Mouse (Mus musculus) adrenal gland, adult 8-10 months (tissue): ENCODE data around the gene Olfr1025-ps1. TPM values are rescaled to one million over a fixed set of nuclear protein-coding genes. Genes with fewer than 3 reads are reported as not detected.

ENCODE experiments used
- DNase-seq: peaks from one replicate; pipeline ENCODE4 v3.0.0; 2022
- total RNA-seq, 4 experiments: library from RNA; stranded (reverse); gene quantifications; 2 replicates each; pipeline ENCODE4 v1.2.4; 2022

Olfr1025-ps1 gene
- total RNA-seq = not detected

DNA sequence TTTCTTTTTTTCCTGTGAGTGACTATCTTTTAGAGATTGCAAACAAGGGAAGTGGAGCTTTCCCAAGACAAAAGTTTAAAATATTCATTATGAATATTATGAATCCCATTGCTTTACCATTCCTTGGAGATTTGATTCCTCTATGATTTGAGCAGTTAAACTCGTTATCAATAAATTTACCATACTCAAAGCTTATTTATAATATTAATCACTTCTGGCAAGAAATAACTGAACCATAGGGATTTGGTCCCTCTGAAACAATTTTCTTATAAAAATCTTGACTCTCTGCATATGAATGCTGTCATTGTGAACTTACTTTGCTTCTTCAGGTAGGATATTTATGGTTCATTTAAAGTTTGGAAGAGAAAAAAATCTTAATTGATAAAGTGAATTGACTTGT lies at the start of gene Olfr1025-ps1:
TSS of gene Olfr1025-ps1 (plus strand) at position 301 of the 400 bp plus-strand sequence.
- no peak for DNase-seq

DNA sequence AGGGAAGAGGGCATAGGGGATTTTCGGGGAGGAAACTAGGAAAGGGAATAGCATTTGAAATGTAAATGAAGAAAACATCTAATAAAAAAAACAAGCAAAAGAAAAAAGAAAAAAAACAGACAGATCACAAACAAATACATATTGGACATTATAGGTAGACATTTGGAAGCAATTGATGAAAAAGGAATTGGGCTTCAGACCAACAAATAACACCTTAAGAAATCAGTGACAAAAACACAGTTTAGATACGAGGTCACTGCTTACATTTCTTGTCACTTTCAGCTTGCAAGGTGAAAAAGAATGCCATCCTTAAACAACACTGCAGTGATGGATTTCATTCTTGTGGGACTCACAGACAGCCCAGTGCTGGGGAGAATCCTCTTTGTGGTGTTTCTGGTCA lies 46.7 kb upstream of the Olfr1025-ps1 start, which contains the start of gene Olfr1022:
TSS of gene Olfr1022 (plus strand) at position 301 of the 400 bp plus-strand sequence.
- DNase-seq = no peak

DNA sequence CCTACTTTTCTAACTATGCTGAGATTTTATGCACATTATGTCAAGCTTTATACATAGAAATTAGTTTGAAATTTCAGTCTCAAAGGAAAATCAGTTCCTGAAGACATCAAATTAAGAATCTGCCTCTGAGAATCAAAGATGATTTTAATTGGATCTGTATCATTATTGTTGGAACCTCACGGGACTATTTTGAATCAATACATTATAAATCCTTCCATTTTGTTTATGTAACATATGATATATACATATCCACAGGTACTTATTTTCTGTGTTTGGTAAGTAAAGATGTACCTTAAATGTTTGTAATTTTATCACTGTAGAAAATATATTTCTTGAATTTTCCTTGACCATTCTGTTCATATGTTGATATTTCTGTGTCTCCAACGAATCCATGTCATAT lies 29.7 kb upstream of the Olfr1025-ps1 start, which contains the start of gene Olfr1023:
TSS of gene Olfr1023 (plus strand) at position 301 of the 400 bp plus-strand sequence.
- DNase-seq = no peak

DNA sequence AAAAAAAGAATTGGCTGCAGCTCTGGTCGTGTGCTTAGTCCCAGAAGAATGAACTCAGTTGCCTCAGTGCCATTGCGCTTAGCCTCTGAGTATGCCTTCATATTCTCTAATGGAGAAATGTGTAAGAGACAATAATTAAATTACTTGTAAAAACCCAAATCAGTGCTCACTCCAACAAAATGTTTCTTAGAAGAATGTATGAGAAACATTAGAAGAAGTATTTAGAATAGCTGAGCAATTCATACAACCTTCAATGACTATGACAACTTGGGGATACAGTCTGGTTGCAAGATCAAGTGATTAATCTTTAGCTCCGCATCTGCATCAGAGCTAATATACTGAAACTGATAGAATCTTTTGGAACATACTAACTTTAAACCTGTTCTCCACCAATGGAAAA lies 10.0 kb upstream of the Olfr1025-ps1 start, which contains the start of gene Olfr1024:
TSS of gene Olfr1024 (minus strand) at position 101 of the 400 bp plus-strand sequence.
- no peak for DNase-seq

DNA sequence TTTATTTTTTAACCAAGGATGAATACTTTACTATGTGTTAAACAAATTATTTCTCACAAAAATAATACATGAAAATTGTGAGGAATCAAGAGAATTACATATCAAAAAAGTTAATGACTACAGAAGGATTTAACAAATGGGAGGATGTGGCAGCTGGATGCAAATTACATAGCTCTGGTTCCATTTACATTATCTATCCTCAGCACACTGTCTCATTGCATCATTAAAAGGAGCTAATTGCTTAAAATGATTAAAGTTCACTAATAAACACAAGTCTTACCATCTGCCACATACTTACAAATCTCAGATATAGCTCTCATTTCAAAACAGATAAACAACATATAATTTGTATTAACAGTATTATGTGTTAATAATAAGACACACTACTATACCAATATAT lies 1.8 kb upstream of the Olfr1025-ps1 start:
- DNase-seq = no peak

DNA sequence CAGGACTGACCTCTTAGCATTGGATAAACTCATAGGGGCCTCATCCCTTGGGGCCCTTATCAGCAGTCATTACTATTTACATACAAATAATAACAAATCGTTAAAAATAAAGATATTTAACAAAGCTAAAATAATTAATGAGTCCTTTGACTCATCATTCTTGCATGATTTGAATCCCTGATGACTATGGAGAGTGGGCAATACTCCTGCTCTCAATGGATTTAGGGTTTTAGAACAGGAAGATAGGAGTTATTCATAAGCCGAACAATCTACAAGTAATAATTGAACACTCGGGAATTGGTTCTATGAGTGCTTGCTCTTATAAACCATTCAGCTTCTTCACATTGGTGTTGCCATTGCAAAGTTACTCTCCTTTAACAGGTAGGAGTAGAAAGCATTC lies 6.3 kb downstream of the Olfr1025-ps1 start, which contains the start of gene Olfr1026:
TSS of gene Olfr1026 (plus strand) at position 301 of the 400 bp plus-strand sequence.
- no peak for DNase-seq

DNA sequence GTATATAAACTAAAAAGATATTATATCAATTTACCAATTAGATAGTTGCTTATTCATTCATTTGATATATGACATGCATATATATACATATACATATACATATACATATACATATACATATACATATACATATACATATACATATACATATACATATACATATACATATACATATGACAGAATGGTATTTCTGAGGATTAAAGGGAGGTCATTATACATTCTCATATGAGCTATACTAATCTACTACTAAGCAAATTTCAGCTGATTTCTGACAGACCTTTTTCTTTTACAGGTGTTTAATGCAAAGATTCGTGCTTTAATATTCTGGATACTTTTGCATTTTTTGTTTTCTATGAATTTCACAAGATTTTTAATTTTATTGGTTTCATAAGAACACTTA lies 35.1 kb downstream of the Olfr1025-ps1 start, which contains the start of gene Olfr1028:
TSS of gene Olfr1028 (plus strand) at position 301 of the 400 bp plus-strand sequence.
- DNase-seq = no peak

Other genes starting within 250 kb of the Olfr1025-ps1 start
- gene Olfr1006, start 236.4 kb upstream of the Olfr1025-ps1 start, total RNA-seq = not detected
- not detected for gene Olfr1008, start 225.8 kb upstream of the Olfr1025-ps1 start, total RNA-seq
- gene Olfr1009, start 199.8 kb upstream of the Olfr1025-ps1 start, total RNA-seq = under 1 TPM in 3 of 4 experiments, not detected in 1; 0.17 to 0.24 (median 0.22) TPM
- gene Olfr1012, start 152.4 kb upstream of the Olfr1025-ps1 start, total RNA-seq = not detected
- gene Olfr1013, start 148.1 kb upstream of the Olfr1025-ps1 start, total RNA-seq = not detected
- gene Olfr1014, start 142.5 kb upstream of the Olfr1025-ps1 start, total RNA-seq = not detected
- gene Olfr1015, start 133.2 kb upstream of the Olfr1025-ps1 start, total RNA-seq = under 1 TPM in 1 of 4 experiments, not detected in 3; 0.46 TPM
- gene Olfr1016, start 112.6 kb upstream of the Olfr1025-ps1 start, total RNA-seq = not detected
- not detected for gene Olfr1018, start 96.7 kb upstream of the Olfr1025-ps1 start, total RNA-seq
- gene Olfr1019, start 69.7 kb upstream of the Olfr1025-ps1 start, total RNA-seq = not detected
- gene Olfr1020, start 68.2 kb upstream of the Olfr1025-ps1 start, total RNA-seq = not detected
- not detected for gene Olfr1022, start 46.6 kb upstream of the Olfr1025-ps1 start, total RNA-seq
- not detected for gene Olfr1023, start 29.6 kb upstream of the Olfr1025-ps1 start, total RNA-seq
- not detected for gene Olfr1024, start 10.1 kb upstream of the Olfr1025-ps1 start, total RNA-seq
- not detected for gene Olfr1026, start 6.4 kb downstream of the Olfr1025-ps1 start, total RNA-seq
- gene Olfr1028, start 35.2 kb downstream of the Olfr1025-ps1 start, total RNA-seq = not detected
- gene Olfr1029, start 58.7 kb downstream of the Olfr1025-ps1 start, total RNA-seq = not detected
- not detected for gene Olfr1030, start 64.1 kb downstream of the Olfr1025-ps1 start, total RNA-seq
- gene Olfr1031, start 75.1 kb downstream of the Olfr1025-ps1 start, total RNA-seq = not detected
- not detected for gene Olfr1032, start 90.3 kb downstream of the Olfr1025-ps1 start, total RNA-seq
- gene Olfr1033, start 105.4 kb downstream of the Olfr1025-ps1 start, total RNA-seq = 1 to 10 TPM; 1.4 to 3.2 (median 1.8) TPM
- under 1 TPM; 0.13 to 0.25 (median 0.14) TPM for gene Olfr1034, start 130.7 kb downstream of the Olfr1025-ps1 start, total RNA-seq
- not detected for gene Olfr1036, start 158.8 kb downstream of the Olfr1025-ps1 start, total RNA-seq
- not detected for gene Olfr1037, start 172.2 kb downstream of the Olfr1025-ps1 start, total RNA-seq
- not detected for gene Olfr1039, start 220.7 kb downstream of the Olfr1025-ps1 start, total RNA-seq
- gene Olfr1040, start 231.5 kb downstream of the Olfr1025-ps1 start, total RNA-seq = not detected
- gene Olfr1042, start 246.6 kb downstream of the Olfr1025-ps1 start, total RNA-seq = not detected